Mouse (Mus musculus): Measurements from ENCODE around the gene Nlgn1.
"Not testable (repeated sequence)": the region's sequence is repeated elsewhere in the genome, so short reads cannot be mapped to it uniquely, and the experiment has no call there.

The Nlgn1 gene

GRCm38 (mm10) chr3:25645895-25646691 lies 686.2 kb downstream of the Nlgn1 start:
- DNase-seq (ENCODE audit: low spot score) = peak; percentile 3

- no peak for DNase-seq (ENCODE audit: low spot score)
Observed at GRCm38 (mm10) chr3:25629198-25629597, 703.1 kb downstream of the Nlgn1 start.

GRCm38 (mm10) chr3:25606597-25606996 lies 725.7 kb downstream of the Nlgn1 start:
- no peak for DNase-seq (ENCODE audit: low spot score)

GRCm38 (mm10) chr3:25597513-25597912 lies 734.7 kb downstream of the Nlgn1 start:
- no peak for DNase-seq (ENCODE audit: low spot score)

- DNase-seq (ENCODE audit: low spot score) = peak; percentile 20
Observed at GRCm38 (mm10) chr3:25575526-25575925, 756.7 kb downstream of the Nlgn1 start.

- DNase-seq (ENCODE audit: low spot score) = no peak
Observed at GRCm38 (mm10) chr3:25574840-25575239, 757.4 kb downstream of the Nlgn1 start.

- DNase-seq (ENCODE audit: low spot score) = peak; percentile 17
Observed at GRCm38 (mm10) chr3:25558513-25558912, 773.7 kb downstream of the Nlgn1 start.

GRCm38 (mm10) chr3:25549097-25549496 lies 783.2 kb downstream of the Nlgn1 start:
- not testable (repeated sequence) for DNase-seq (ENCODE audit: low spot score)

- DNase-seq (ENCODE audit: low spot score) = not testable (repeated sequence)
Observed at GRCm38 (mm10) chr3:25524236-25524635, 808.0 kb downstream of the Nlgn1 start.

- no peak for DNase-seq (ENCODE audit: low spot score)
Observed at GRCm38 (mm10) chr3:25463051-25463450, 869.2 kb downstream of the Nlgn1 start.

- no peak for DNase-seq (ENCODE audit: low spot score)
Observed at GRCm38 (mm10) chr3:25456250-25456860, 875.9 kb downstream of the Nlgn1 start.

GRCm38 (mm10) chr3:25452314-25452713 lies 879.9 kb downstream of the Nlgn1 start:
- no peak for DNase-seq (ENCODE audit: low spot score)

- DNase-seq (ENCODE audit: low spot score) = no peak
Observed at GRCm38 (mm10) chr3:25450471-25450870, 881.8 kb downstream of the Nlgn1 start.

- DNase-seq (ENCODE audit: low spot score) = no peak
Observed at GRCm38 (mm10) chr3:25449356-25449755, 882.9 kb downstream of the Nlgn1 start.

GRCm38 (mm10) chr3:25447181-25447580 lies 885.1 kb downstream of the Nlgn1 start:
- no peak for DNase-seq (ENCODE audit: low spot score)

- no peak for DNase-seq (ENCODE audit: low spot score)
Observed at GRCm38 (mm10) chr3:25443657-25444056, 888.6 kb downstream of the Nlgn1 start.

- DNase-seq (ENCODE audit: low spot score) = no peak
Observed at GRCm38 (mm10) chr3:25442617-25443016, 889.6 kb downstream of the Nlgn1 start.

- no peak for DNase-seq (ENCODE audit: low spot score)
Observed at GRCm38 (mm10) chr3:25426931-25427330, 905.3 kb downstream of the Nlgn1 start.

GRCm38 (mm10) chr3:25412003-25412402 lies 920.3 kb downstream of the Nlgn1 start:
- no peak for DNase-seq (ENCODE audit: low spot score)

All from embryo, embryonic 10 days (tissue).